Mouse (Mus musculus) ES-Bruce4 (cell line): ENCODE results near the gene Smpd3. TPM values are rescaled to one million over a fixed set of nuclear protein-coding genes. Genes with fewer than 3 reads are reported as not detected.

Source experiments
- H3K27ac ChIP-seq: 2 replicates; pipeline ENCODE4 v1.5.1; 2012; ENCODE audit warnings: low read length, inconsistent platforms; ENCODE audit not compliant: insufficient read depth
- H3K27me3 ChIP-seq: 2 replicates; pipeline ENCODE4 v1.6.1; 2012; ENCODE audit warnings: mild to moderate bottlenecking, low read length, inconsistent platforms; ENCODE audit not compliant: control insufficient read depth, poor library complexity, insufficient read depth, severe bottlenecking
- H3K36me3 ChIP-seq: 2 replicates; pipeline ENCODE4 v1.6.1; 2012; ENCODE audit warnings: inconsistent platforms, mild to moderate bottlenecking, low read length, moderate library complexity; ENCODE audit not compliant: control insufficient read depth, poor library complexity, insufficient read depth, severe bottlenecking
- H3K4me1 ChIP-seq: one replicate; pipeline ENCODE4 v1.8.1; 2011; ENCODE audit warnings: low read length; ENCODE audit not compliant: control insufficient read depth, insufficient read depth
- H3K4me3 ChIP-seq: 2 replicates; pipeline ENCODE4 v1.5.1; 2011; ENCODE audit warnings: low read depth, mild to moderate bottlenecking, low read length
- H3K9ac ChIP-seq: 2 replicates; pipeline ENCODE4 v1.6.1; 2012; ENCODE audit warnings: low read depth, mild to moderate bottlenecking, inconsistent platforms; ENCODE audit not compliant: poor library complexity, severe bottlenecking
- H3K9me3 ChIP-seq: replicated peaks from 2 replicates; pipeline ENCODE4 v1.6.1; 2012; ENCODE audit warnings: mild to moderate bottlenecking, low read length, inconsistent platforms; ENCODE audit not compliant: control insufficient read depth, poor library complexity, insufficient read depth, severe bottlenecking
- CTCF ChIP-seq: IDR thresholded peaks from one replicate; pipeline ENCODE4 v1.8.1; 2011; ENCODE audit warnings: low read depth, low read length
- EP300 ChIP-seq: IDR thresholded peaks from 2 replicates; pipeline ENCODE4 v1.6.1; 2011; ENCODE audit warnings: low read depth, low read length; ENCODE audit not compliant: insufficient read depth
- POLR2A ChIP-seq: IDR thresholded peaks from one replicate; pipeline ENCODE4 v1.8.1; 2011; ENCODE audit warnings: low read length; ENCODE audit not compliant: insufficient read depth
- polyA plus RNA-seq: library from polyadenylated mRNA; stranded (reverse); fragments of >200 nt; gene quantifications from 2 replicates; pipeline ENCODE4 v1.2.4, GENCODE M21; 2011; ENCODE audit warnings: low read depth; ENCODE audit not compliant: missing spikeins, insufficient read depth, insufficient read length

Smpd3 gene
- polyA plus RNA-seq, 1 experiment = 0.12 TPM

DNA sequence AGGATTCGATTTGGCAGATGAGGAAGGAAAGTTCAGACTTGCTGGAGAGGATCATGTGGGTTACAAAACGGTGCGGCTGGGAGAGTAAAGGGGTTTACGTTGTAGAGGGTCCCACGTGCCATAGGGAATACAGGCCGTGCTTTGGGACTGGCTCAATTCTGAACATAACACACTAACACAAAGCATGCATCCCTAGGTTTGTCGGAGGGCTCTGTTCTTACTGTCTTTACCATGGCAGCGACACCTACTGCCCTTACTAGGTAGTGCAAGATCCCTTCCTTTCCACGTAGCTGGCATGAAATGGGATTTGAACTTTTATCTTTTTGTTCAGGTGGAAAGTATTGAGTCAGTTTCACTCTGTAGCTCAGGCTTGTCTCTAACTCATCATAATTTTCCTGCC is 111.2 kb downstream of the Smpd3 start:
- H3K9me3 ChIP-seq = no peaks in the 10 kb centered on the region
- peaks cover 80% of the 10 kb centered on the region for H3K36me3 ChIP-seq
- H3K27ac ChIP-seq = no peak overlapping the region
- TF ChIP-seq CTCF = peak; percentile 23
- no peak for TF ChIP-seq POLR2A
- no peak overlapping the region for H3K9ac ChIP-seq
- H3K27me3 ChIP-seq = no peaks in the 10 kb centered on the region
- no peak overlapping the region for H3K4me3 ChIP-seq
- H3K4me1 ChIP-seq = no peaks in the 10 kb centered on the region

DNA sequence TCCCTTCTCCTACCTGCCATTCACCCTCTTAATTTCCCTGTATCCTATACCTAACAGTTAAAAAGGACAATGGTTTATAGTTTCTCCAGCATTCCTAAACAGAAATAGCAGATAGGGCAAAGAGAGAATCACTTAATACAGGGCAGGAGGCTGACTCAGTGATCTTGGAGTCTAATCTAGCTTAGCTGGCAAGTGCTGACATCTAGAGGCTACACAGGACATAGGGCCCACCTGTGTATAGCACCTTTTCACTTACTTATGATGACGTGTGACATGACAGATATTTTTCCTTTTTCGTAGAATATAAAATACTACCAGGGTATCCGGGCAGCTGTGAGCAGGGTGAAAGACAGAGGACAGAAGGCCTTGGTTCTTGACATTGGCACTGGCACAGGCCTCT is 118.2 kb downstream of the Smpd3 start:
- Histone ChIP-seq H3K9me3 (no peaks in the 10 kb centered on the region), H3K36me3 (peaks cover 89% of the 10 kb centered on the region), H3K4me1 (no peaks in the 10 kb centered on the region), H3K4me3 (no peak overlapping the region), H3K27ac (no peak overlapping the region), H3K9ac (no peak overlapping the region), H3K27me3 (no peaks in the 10 kb centered on the region)
- no peak for TF ChIP-seq POLR2A
- TF ChIP-seq CTCF = no peak
- TF ChIP-seq EP300 = no peak

DNA sequence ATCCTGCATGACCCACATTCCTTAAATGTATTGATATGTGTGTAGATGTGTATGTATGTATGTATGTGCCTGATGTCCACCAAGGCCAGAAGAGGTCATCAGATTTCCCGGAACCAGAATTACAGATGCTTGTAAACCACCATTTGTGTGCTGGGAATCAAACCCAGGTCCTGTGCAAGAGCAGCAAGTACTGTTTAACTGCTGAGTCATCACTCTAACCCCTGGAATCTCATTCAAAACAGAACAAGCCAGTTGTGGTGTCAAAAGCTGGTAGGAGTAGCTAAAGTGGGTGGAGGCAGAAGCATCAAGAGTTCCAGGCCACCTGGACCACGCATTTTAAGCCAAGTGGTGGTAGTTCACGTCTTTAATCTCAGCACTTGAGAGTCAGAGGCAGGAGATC is 123.8 kb downstream of the Smpd3 start:
- TF ChIP-seq POLR2A (no peak), CTCF (no peak), EP300 (no peak)
- H3K27ac ChIP-seq = peak overlapping the region; percentile 53; the same call in 1 of the 2 replicates
- peaks cover 62% of the 10 kb centered on the region for H3K36me3 ChIP-seq
- H3K4me1 ChIP-seq = no peaks in the 10 kb centered on the region
- H3K4me3 ChIP-seq = no peak overlapping the region
- no peak overlapping the region for H3K9ac ChIP-seq
- H3K27me3 ChIP-seq = no peaks in the 10 kb centered on the region
- no peaks in the 10 kb centered on the region for H3K9me3 ChIP-seq

DNA sequence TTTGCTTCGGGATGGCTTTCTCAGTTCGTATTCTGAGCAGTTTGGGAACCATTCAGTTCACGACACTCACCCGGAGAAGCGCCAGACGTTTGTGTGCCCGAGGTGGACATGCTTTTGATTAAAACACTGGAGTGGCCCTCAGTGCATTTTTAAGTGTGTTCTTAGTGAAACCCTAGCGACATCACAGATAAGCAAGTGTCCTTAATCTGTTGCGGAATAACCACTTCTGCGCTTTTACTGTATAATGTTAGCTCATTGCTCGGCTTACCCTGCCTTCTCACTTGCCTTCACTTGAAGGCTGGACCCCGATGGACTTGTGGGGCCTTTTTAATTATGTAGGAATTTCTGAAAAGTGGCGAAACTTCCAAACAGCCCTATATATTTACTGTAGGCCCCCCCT is 126.4 kb downstream of the Smpd3 start:
- peak overlapping the region; percentile 90 for H3K4me3 ChIP-seq
- peaks cover 51% of the 10 kb centered on the region for H3K36me3 ChIP-seq
- no peaks in the 10 kb centered on the region for H3K4me1 ChIP-seq
- no peak overlapping the region for H3K27ac ChIP-seq
- TF ChIP-seq POLR2A (no peak), CTCF (no peak)
- H3K9me3 ChIP-seq = no peaks in the 10 kb centered on the region
- peak overlapping the region; percentile 93 for H3K9ac ChIP-seq
- no peaks in the 10 kb centered on the region for H3K27me3 ChIP-seq

DNA sequence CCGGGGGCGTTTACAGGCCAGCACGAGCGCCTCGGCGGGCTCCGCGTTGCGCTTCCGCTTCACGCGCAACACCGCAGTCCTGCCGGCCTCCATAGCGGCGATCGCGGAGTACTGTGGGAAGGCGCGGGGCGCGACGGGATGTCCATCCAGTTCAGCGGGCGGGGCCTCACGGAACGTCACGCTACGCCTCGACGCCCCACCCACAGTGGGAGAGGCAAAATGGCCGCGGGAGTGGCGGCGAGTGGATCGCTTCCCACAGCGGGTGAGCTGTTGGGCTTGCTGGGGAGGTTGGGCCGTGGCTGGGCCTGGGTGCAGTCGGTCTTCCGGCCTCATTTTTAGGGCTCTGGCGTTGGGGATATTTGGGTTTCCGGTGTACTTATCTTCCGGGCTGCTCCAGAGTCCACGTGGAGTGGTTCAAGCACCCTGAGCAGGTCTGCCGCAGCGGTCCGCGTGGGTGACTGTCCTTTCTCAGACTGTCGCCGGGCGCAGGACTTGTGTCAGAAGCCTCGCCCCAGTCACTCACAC is 126.9 kb downstream of the Smpd3 start, which contains the start of the genes Slc7a6os and Prmt7:
TSS of gene Slc7a6os (minus strand) at position 115 of the 525 bp plus-strand sequence.
TSS of gene Prmt7 (plus strand) at position 116 of the 525 bp plus-strand sequence.
- no peaks in the 10 kb centered on the region for H3K9me3 ChIP-seq
- H3K36me3 ChIP-seq = peaks cover 49% of the 10 kb centered on the region
- H3K4me3 ChIP-seq = peak within 1 kb of the TSS; percentile 90
- H3K27ac ChIP-seq = peak within 1 kb of the TSS; percentile 21; the same call in 1 of the 2 replicates
- peak within 1 kb of the TSS; percentile 93 for H3K9ac ChIP-seq
- no peaks in the 10 kb centered on the region for H3K4me1 ChIP-seq
- no peaks in the 10 kb centered on the region for H3K27me3 ChIP-seq
- 0 out of 2 replicates have a peak, but pooled peaks have one; percentile 66 for TF ChIP-seq EP300
- TF ChIP-seq CTCF = no peak
- peak; percentile 91 for TF ChIP-seq POLR2A

DNA sequence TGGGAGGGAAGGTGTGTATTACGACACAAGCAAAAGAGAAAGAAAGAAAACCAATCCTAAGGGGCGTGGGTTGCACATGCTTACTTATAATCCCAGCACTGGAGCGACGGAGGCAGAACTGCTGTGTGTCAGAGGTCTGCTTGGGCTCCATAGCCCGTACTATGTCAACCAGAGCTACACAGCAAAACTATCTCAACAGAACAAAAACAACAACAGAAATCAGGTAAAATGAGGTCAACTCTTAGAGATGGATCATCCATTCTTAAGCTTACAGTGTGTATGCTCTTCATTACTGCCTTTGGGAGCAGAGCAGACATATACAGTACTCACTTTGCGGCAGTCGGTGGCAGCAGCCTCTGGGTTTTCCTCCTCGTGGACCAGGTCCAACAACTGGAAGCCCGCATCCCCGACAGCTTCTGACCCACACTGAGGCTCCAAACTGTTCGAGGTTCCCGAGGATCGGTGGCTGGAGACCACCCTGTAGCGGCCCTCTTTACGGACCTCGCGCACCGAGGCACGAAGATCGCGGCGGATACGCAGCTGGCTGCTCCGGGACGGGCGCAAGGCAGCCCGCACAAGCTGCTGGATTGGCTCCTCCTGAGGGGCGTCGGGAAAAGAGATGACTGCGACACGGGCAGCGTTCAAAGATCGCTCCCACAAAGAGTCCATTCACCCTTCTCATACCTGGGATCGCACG is 127.6 kb downstream of the Smpd3 start:
- TF ChIP-seq EP300 (no peak), POLR2A (no peak), CTCF (no peak)
- H3K36me3 ChIP-seq = peaks cover 49% of the 10 kb centered on the region
- peak overlapping the region; percentile 90 for H3K4me3 ChIP-seq
- no peaks in the 10 kb centered on the region for H3K4me1 ChIP-seq
- H3K27ac ChIP-seq = 0 out of 2 replicates have a peak overlapping the region, but pooled peaks have one; percentile 1
- H3K9ac ChIP-seq = peak overlapping the region; percentile 93
- H3K27me3 ChIP-seq = no peaks in the 10 kb centered on the region
- no peaks in the 10 kb centered on the region for H3K9me3 ChIP-seq

Other genes with a start within 250 kb of the Smpd3 start
- 10.8 and 13.2 TPM in 2 replicates for gene Esrp2, start 201.0 kb downstream of the Smpd3 start, polyA plus RNA-seq
- 18.0 and 19.6 TPM in 2 replicates for gene Pla2g15, start 187.6 kb downstream of the Smpd3 start, polyA plus RNA-seq
- gene Slc7a6, start 169.1 kb downstream of the Smpd3 start, polyA plus RNA-seq = 75.7 and 82.1 TPM in 2 replicates
- gene Slc7a6os, start 127.1 kb downstream of the Smpd3 start, polyA plus RNA-seq = 45.1 and 50.3 TPM in 2 replicates
- 88.7 and 107 TPM in 2 replicates for gene Prmt7, start 127.1 kb downstream of the Smpd3 start, polyA plus RNA-seq
- 7.1 and 8.0 TPM in 2 replicates for gene Zfp90, start 77.3 kb upstream of the Smpd3 start, polyA plus RNA-seq
- gene 6030452D12Rik, start 162.5 kb upstream of the Smpd3 start, polyA plus RNA-seq = not detected in 2 replicates
- 33.3 and 40.9 TPM in 2 replicates for gene Cdh3, start 172.9 kb upstream of the Smpd3 start, polyA plus RNA-seq
- 498 and 566 TPM in 2 replicates for gene Gm10073, start 235.5 kb upstream of the Smpd3 start, polyA plus RNA-seq